Mouse (Mus musculus) kidney, postnatal 14 days (tissue): ENCODE results near the gene Slc35b2.

ENCODE experiments used
- DNase-seq: peaks from one replicate; pipeline ENCODE4 v3.0.0; 2022; ENCODE audit warnings: mixed read lengths

Slc35b2 gene

GRCm38 (mm10) chr17:45545278-45545961 is 18.3 kb upstream of the Slc35b2 start:
- no peak for DNase-seq

- no peak for DNase-seq
Measured at GRCm38 (mm10) chr17:45546941-45547340, 16.7 kb upstream of the Slc35b2 start.

GRCm38 (mm10) chr17:45547461-45548190 is 16.0 kb upstream of the Slc35b2 start:
- no peak for DNase-seq

GRCm38 (mm10) chr17:45548541-45549512 is 14.8 kb upstream of the Slc35b2 start:
- no peak for DNase-seq

- DNase-seq: no peak
Measured at GRCm38 (mm10) chr17:45549617-45550181, 14.0 kb upstream of the Slc35b2 start, which contains the start of gene Tmem151b. Gene Tmem151b, minus strand, starts transcription at chr17:45549677.

- no peak for DNase-seq
Measured at GRCm38 (mm10) chr17:45550253-45550652, 13.4 kb upstream of the Slc35b2 start.

GRCm38 (mm10) chr17:45551249-45551796 is 12.4 kb upstream of the Slc35b2 start:
- no peak for DNase-seq

GRCm38 (mm10) chr17:45551816-45552451 is 11.7 kb upstream of the Slc35b2 start:
- DNase-seq: peak; percentile 86

- DNase-seq: no peak
Measured at GRCm38 (mm10) chr17:45553065-45553464, 10.6 kb upstream of the Slc35b2 start.

- no peak for DNase-seq
Measured at GRCm38 (mm10) chr17:45554420-45554819, 9.3 kb upstream of the Slc35b2 start.

GRCm38 (mm10) chr17:45555452-45556106 is 8.1 kb upstream of the Slc35b2 start, which contains the start of gene Nfkbie:
Gene Nfkbie, plus strand, starts transcription at chr17:45555703.
- DNase-seq: peak; percentile 98

GRCm38 (mm10) chr17:45556107-45556489 is 7.6 kb upstream of the Slc35b2 start:
- no peak for DNase-seq

GRCm38 (mm10) chr17:45556514-45557245 is 7.0 kb upstream of the Slc35b2 start:
- DNase-seq: no peak

- DNase-seq: no peak
Measured at GRCm38 (mm10) chr17:45557246-45557824, 6.3 kb upstream of the Slc35b2 start.

GRCm38 (mm10) chr17:45557998-45558862 is 5.4 kb upstream of the Slc35b2 start:
- DNase-seq: no peak

GRCm38 (mm10) chr17:45559732-45560525 is 3.7 kb upstream of the Slc35b2 start:
- no peak for DNase-seq

GRCm38 (mm10) chr17:45563216-45563615 is 458 bp upstream of the Slc35b2 start:
- no peak for DNase-seq

- no peak for DNase-seq
Measured at GRCm38 (mm10) chr17:45564531-45565084, 934 bp downstream of the Slc35b2 start.
